Mouse (Mus musculus) ZHBTc4 (cell line): ENCODE results near the gene Vamp1.

ENCODE experiments used
- DNase-seq: peaks from one replicate; pipeline ENCODE4 v3.0.0-alpha.2; 2011; ENCODE audit warnings: low read depth, low spot score

The Vamp1 gene

GRCm38 (mm10) chr6:125215148-125215954 is at the start of gene Vamp1:
TSS of gene Vamp1 (plus strand) at chr6:125215551.
- peak; percentile 98 for DNase-seq

- DNase-seq: peak; percentile 72
These were observed 49.1 kb upstream of the Vamp1 start, which contains the start of gene Gapdh for GRCm38 (mm10) chr6:125166051-125166751. TSS of gene Gapdh (minus strand) at chr6:125166467.

GRCm38 (mm10) chr6:125166861-125167650 is 48.3 kb upstream of the Vamp1 start:
- DNase-seq: peak; percentile 49

- DNase-seq: no peak
These were observed 47.3 kb upstream of the Vamp1 start for GRCm38 (mm10) chr6:125168086-125168485.

- DNase-seq: no peak
These were observed 45.2 kb upstream of the Vamp1 start for GRCm38 (mm10) chr6:125170194-125170593.

- peak; percentile 86 for DNase-seq
These were observed 42.9 kb upstream of the Vamp1 start for GRCm38 (mm10) chr6:125172474-125172873.

GRCm38 (mm10) chr6:125173256-125173655 is 42.1 kb upstream of the Vamp1 start:
- no peak for DNase-seq

GRCm38 (mm10) chr6:125175469-125175868 is 39.9 kb upstream of the Vamp1 start:
- DNase-seq: peak; percentile 77

- DNase-seq: no peak
These were observed 35.8 kb upstream of the Vamp1 start for GRCm38 (mm10) chr6:125179601-125180000.

GRCm38 (mm10) chr6:125182133-125182532 is 33.2 kb upstream of the Vamp1 start:
- DNase-seq: no peak

- no peak for DNase-seq
These were observed 29.1 kb upstream of the Vamp1 start for GRCm38 (mm10) chr6:125186203-125186602.

- no peak for DNase-seq
These were observed 24.5 kb upstream of the Vamp1 start for GRCm38 (mm10) chr6:125190816-125191215.

GRCm38 (mm10) chr6:125191332-125192015 is 23.9 kb upstream of the Vamp1 start, which contains the start of the genes Ncapd2 and Mrpl51:
TSS of gene Ncapd2 (minus strand) at chr6:125191701.
TSS of gene Mrpl51 (plus strand) at chr6:125191801.
- peak; percentile 99 for DNase-seq

- peak; percentile 98 for DNase-seq
These were observed 23.2 kb upstream of the Vamp1 start for GRCm38 (mm10) chr6:125192016-125192714.

GRCm38 (mm10) chr6:125192841-125193240 is 22.5 kb upstream of the Vamp1 start:
- DNase-seq: no peak

- DNase-seq: no peak
These were observed 22.0 kb upstream of the Vamp1 start for GRCm38 (mm10) chr6:125193390-125193789.

GRCm38 (mm10) chr6:125195541-125196075 is 19.7 kb upstream of the Vamp1 start:
- peak; percentile 49 for DNase-seq

GRCm38 (mm10) chr6:125196301-125196700 is 19.1 kb upstream of the Vamp1 start:
- DNase-seq: peak; percentile 77

GRCm38 (mm10) chr6:125197166-125197565 is 18.2 kb upstream of the Vamp1 start:
- no peak for DNase-seq

- peak; percentile 42 for DNase-seq
These were observed 4.9 kb upstream of the Vamp1 start for GRCm38 (mm10) chr6:125210436-125210835.
